Mouse (Mus musculus): ENCODE results near the gene Slfn2. TPM values are rescaled to one million over a fixed set of nuclear protein-coding genes. Genes with fewer than 3 reads are reported as not detected.

Slfn2 gene
- polyA plus RNA-seq, 1 experiment: 0.11 TPM

DNA sequence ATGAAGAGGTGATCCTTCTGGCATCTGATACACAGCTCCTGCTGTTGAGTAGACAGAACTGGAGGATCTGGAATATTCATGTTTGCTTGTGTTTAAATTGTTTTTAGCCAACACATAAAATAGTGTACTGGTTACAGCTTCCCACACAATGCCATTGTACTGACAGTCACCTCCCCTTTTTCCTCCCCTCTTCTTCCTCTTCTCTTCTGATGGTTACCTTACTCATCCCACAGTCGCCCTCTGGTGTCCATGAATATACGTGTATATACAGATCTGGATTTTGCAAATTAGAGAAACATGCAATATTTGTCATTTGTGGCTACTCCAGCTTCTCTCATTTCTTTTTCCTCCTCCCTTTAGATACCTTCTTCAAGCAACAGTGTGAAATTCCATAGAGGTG lies 50.2 kb downstream of the Slfn2 start:
- H3K4me3 ChIP-seq: no peak overlapping the region
- no peaks in the 10 kb centered on the region for H3K36me3 ChIP-seq (ENCODE audit: control insufficient read depth, insufficient read depth)
- no peak overlapping the region for H3ac ChIP-seq (ENCODE audit: control insufficient read depth, insufficient read length)
- TF ChIP-seq MYOG (IDR thresholded peaks at IDR 0.05; ENCODE audit: control insufficient read depth in 1 of 3, insufficient read depth in 1 of 3, insufficient read length in 2 of 3, low read depth in 2 of 3) (no peak), SRF (IDR thresholded peaks at IDR 0.05; ENCODE audit: control insufficient read depth, insufficient read length, low read depth) (no peak), E2F4 (IDR thresholded peaks at IDR 0.05; ENCODE audit: insufficient read depth) (no peak), REST (IDR thresholded peaks at IDR 0.05; ENCODE audit: insufficient read depth, insufficient read length) (no peak), USF1 (IDR thresholded peaks at IDR 0.05; ENCODE audit: low read depth) (no peak), TCF3 (IDR thresholded peaks at IDR 0.05; ENCODE audit: insufficient read length, low read depth) (no peak)
- peaks cover 5% of the 10 kb centered on the region for H3K27me3 ChIP-seq (ENCODE audit: control insufficient read depth, insufficient read depth, insufficient read length)
- H3K4me2 ChIP-seq (ENCODE audit: low read depth): no peak overlapping the region
- no peaks in the 10 kb centered on the region for H3K79me2 ChIP-seq (ENCODE audit: control insufficient read depth, insufficient read depth)

DNA sequence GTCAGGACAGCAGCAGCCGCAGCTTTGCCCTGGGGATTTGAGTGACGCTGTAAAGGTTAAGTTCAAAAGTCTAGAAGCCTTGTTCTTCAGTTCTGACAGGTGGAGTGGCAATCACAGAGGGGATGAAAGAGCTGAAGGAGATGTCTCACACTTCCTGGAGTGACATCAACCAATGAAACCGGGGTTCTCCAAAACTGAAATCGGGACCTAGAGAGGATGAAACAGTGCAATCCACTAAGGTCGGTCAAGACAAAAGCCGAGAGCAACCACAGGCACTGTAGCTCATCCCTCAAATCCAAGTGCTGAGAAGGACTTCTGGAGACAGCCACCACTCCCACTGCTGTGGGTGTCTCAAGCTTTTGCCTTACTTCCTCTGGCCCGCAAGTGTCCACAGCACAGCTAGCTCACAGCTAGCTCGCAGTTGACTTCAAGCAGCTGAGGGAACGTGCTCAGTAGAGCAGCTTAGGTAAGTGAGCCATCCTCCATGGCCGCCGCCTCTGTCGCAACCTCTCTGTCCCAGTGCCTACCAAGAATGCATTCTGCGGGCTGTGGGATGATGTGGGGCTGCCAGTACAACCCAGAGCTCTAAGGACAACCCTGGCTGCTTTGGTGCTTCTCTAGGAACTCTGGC lies 51.8 kb downstream of the Slfn2 start, which contains the start of gene Slfn1:
Gene Slfn1, plus strand, starts transcription at position 253 of the 631 bp plus-strand sequence.
- no peaks in the 10 kb centered on the region for H3K79me2 ChIP-seq (ENCODE audit: control insufficient read depth, insufficient read depth)
- no peaks in the 10 kb centered on the region for H3K36me3 ChIP-seq (ENCODE audit: control insufficient read depth, insufficient read depth)
- no peak within 1 kb of the TSS for H3ac ChIP-seq (ENCODE audit: control insufficient read depth, insufficient read length)
- H3K4me2 ChIP-seq (ENCODE audit: low read depth): no peak within 1 kb of the TSS
- no peak for TF ChIP-seq SRF (IDR thresholded peaks at IDR 0.05; ENCODE audit: control insufficient read depth, insufficient read length, low read depth)
- TF ChIP-seq POLR2A (IDR thresholded peaks at IDR 0.05; ENCODE audit: insufficient read length, low read depth): no peak
- no peak for TF ChIP-seq CEBPB (IDR thresholded peaks at IDR 0.05; ENCODE audit: insufficient read depth, poor library complexity, severe bottlenecking)
- no peak for TF ChIP-seq POLR2AphosphoS2 (IDR thresholded peaks at IDR 0.05; ENCODE audit: insufficient read length, low read depth)
- no peak for TF ChIP-seq MAX (IDR thresholded peaks at IDR 0.05; ENCODE audit: low read depth)
- no peak for TF ChIP-seq USF1 (IDR thresholded peaks at IDR 0.05; ENCODE audit: low read depth)
- TF ChIP-seq REST (IDR thresholded peaks at IDR 0.05; ENCODE audit: insufficient read depth, insufficient read length): no peak
- TF ChIP-seq TCF3 (IDR thresholded peaks at IDR 0.05; ENCODE audit: insufficient read length, low read depth): no peak
- TF ChIP-seq MYOG (IDR thresholded peaks at IDR 0.05; ENCODE audit: control insufficient read depth in 1 of 3, insufficient read depth in 1 of 3, insufficient read length in 2 of 3, low read depth in 2 of 3): no peak
- no peak for TF ChIP-seq TCF12 (IDR thresholded peaks at IDR 0.05; ENCODE audit: insufficient read depth, poor library complexity, severe bottlenecking)
- no peak for TF ChIP-seq MYOD1 (IDR thresholded peaks at IDR 0.05; ENCODE audit: control insufficient read depth in 1 of 3, insufficient read length in 2 of 3, low read depth in 2 of 3)
- TF ChIP-seq E2F4 (IDR thresholded peaks at IDR 0.05; ENCODE audit: insufficient read depth): no peak
- H3K4me3 ChIP-seq: no peak within 1 kb of the TSS
- peaks cover 5% of the 10 kb centered on the region for H3K27me3 ChIP-seq (ENCODE audit: control insufficient read depth, insufficient read depth, insufficient read length)

GRCm38 (mm10) chr11:83118056-83118455 lies 53.1 kb downstream of the Slfn2 start:
- H3K36me3 ChIP-seq (ENCODE audit: control insufficient read depth, insufficient read depth): no peaks in the 10 kb centered on the region
- no peak for TF ChIP-seq SRF (IDR thresholded peaks at IDR 0.05; ENCODE audit: control insufficient read depth, insufficient read length, low read depth)
- TF ChIP-seq MYOG (IDR thresholded peaks at IDR 0.05; ENCODE audit: control insufficient read depth in 1 of 3, insufficient read depth in 1 of 3, insufficient read length in 2 of 3, low read depth in 2 of 3): no peak
- no peak for TF ChIP-seq POLR2A (IDR thresholded peaks at IDR 0.05; ENCODE audit: insufficient read length, low read depth)
- TF ChIP-seq TCF3 (IDR thresholded peaks at IDR 0.05; ENCODE audit: insufficient read length, low read depth): no peak
- TF ChIP-seq USF1 (IDR thresholded peaks at IDR 0.05; ENCODE audit: low read depth): no peak
- TF ChIP-seq POLR2AphosphoS2 (IDR thresholded peaks at IDR 0.05; ENCODE audit: insufficient read length, low read depth): no peak
- no peak for TF ChIP-seq E2F4 (IDR thresholded peaks at IDR 0.05; ENCODE audit: insufficient read depth)
- TF ChIP-seq TCF12 (IDR thresholded peaks at IDR 0.05; ENCODE audit: insufficient read depth, poor library complexity, severe bottlenecking): no peak
- TF ChIP-seq CEBPB (IDR thresholded peaks at IDR 0.05; ENCODE audit: insufficient read depth, poor library complexity, severe bottlenecking): no peak
- no peak for TF ChIP-seq MAX (IDR thresholded peaks at IDR 0.05; ENCODE audit: low read depth)
- TF ChIP-seq MYOD1 (IDR thresholded peaks at IDR 0.05; ENCODE audit: control insufficient read depth in 1 of 3, insufficient read length in 2 of 3, low read depth in 2 of 3): no peak
- no peak for TF ChIP-seq REST (IDR thresholded peaks at IDR 0.05; ENCODE audit: insufficient read depth, insufficient read length)
- no peak overlapping the region for H3ac ChIP-seq (ENCODE audit: control insufficient read depth, insufficient read length)
- H3K27me3 ChIP-seq (ENCODE audit: control insufficient read depth, insufficient read depth, insufficient read length): peaks cover 5% of the 10 kb centered on the region
- no peaks in the 10 kb centered on the region for H3K79me2 ChIP-seq (ENCODE audit: control insufficient read depth, insufficient read depth)
- no peak overlapping the region for H3K4me2 ChIP-seq (ENCODE audit: low read depth)
- H3K4me3 ChIP-seq: no peak overlapping the region

Other genes starting within 250 kb of the Slfn2 start
- 1.8 TPM for gene Rffl, start 193.9 kb upstream of the Slfn2 start, polyA plus RNA-seq (2012; fragmentation: generic; extraction: Trizol)
- 9.1 TPM for gene Rad51d, start 174.5 kb upstream of the Slfn2 start, polyA plus RNA-seq (2012; fragmentation: generic; extraction: Trizol)
- gene Fndc8, start 173.0 kb upstream of the Slfn2 start, polyA plus RNA-seq (2012; fragmentation: generic; extraction: Trizol): 0.04 TPM
- gene Nle1, start 156.7 kb upstream of the Slfn2 start, polyA plus RNA-seq (2012; fragmentation: generic; extraction: Trizol): 33.7 TPM
- 99.6 TPM for gene Unc45b, start 154.6 kb upstream of the Slfn2 start, polyA plus RNA-seq (2012; fragmentation: generic; extraction: Trizol)
- gene Slfn5, start 113.8 kb upstream of the Slfn2 start, polyA plus RNA-seq (2012; fragmentation: generic; extraction: Trizol): 0.11 TPM
- gene Slfn9, start 73.3 kb upstream of the Slfn2 start, polyA plus RNA-seq (2012; fragmentation: generic; extraction: Trizol): 0.22 TPM
- not detected for gene Slfn8, start 44.3 kb upstream of the Slfn2 start, polyA plus RNA-seq (2012; fragmentation: generic; extraction: Trizol)
- gene Slfn1, start 51.7 kb downstream of the Slfn2 start, polyA plus RNA-seq (2012; fragmentation: generic; extraction: Trizol): not detected
- 0.02 TPM for gene Slfn4, start 110.1 kb downstream of the Slfn2 start, polyA plus RNA-seq (2012; fragmentation: generic; extraction: Trizol)
- 1.1 TPM for gene Slfn3, start 126.2 kb downstream of the Slfn2 start, polyA plus RNA-seq (2012; fragmentation: generic; extraction: Trizol)
- gene Slfn14, start 221.6 kb downstream of the Slfn2 start, polyA plus RNA-seq (2012; fragmentation: generic; extraction: Trizol): 0.01 TPM
- gene Ap2b1, start 233.9 kb downstream of the Slfn2 start, polyA plus RNA-seq (2012; fragmentation: generic; extraction: Trizol): 64.7 TPM
- 8.7 TPM for gene Pex12, start 237.5 kb downstream of the Slfn2 start, polyA plus RNA-seq (2012; fragmentation: generic; extraction: Trizol)

Measured in myocyte (in vitro differentiated cells).